Mouse (Mus musculus): ENCODE results near the gene Map1s. TPM values are rescaled to one million over a fixed set of nuclear protein-coding genes. Genes with fewer than 3 reads are reported as not detected.
A peak's percentile ranks its signal among the peaks of the same experiment; 100 is the strongest.

Map1s gene
- total RNA-seq, 2 experiments from 2014 or later, result 80.4 to 95.7 TPM

- no peak for TF ChIP-seq CTCF (IDR thresholded peaks at IDR 0.05)
Observed at GRCm38 (mm10) chr8:70866566-70866965, 39.2 kb upstream of the Map1s start.

GRCm38 (mm10) chr8:70868559-70869198 lies 37.1 kb upstream of the Map1s start:
- no peak for DNase-seq (ENCODE audit: extremely low spot score in 1 of 2, low spot score in 2 of 2)
- peak overlapping the region; percentile 30 for H3K27ac ChIP-seq
- TF ChIP-seq CTCF (IDR thresholded peaks at IDR 0.05), result no peak; the same call in 1 of the 2 replicates
- intact Hi-C loops (cut with DNase I), result loop anchor here (1.0 kb wide), 1 partner anchor 24 kb away; no protein-coding TSS in a partner anchor
- H3K4me3 ChIP-seq, result no peak overlapping the region

More at GRCm38 (mm10) chr8:70866566-70866965, 39.2 kb upstream of the Map1s start:
- DNase-seq (ENCODE audit: extremely low spot score in 1 of 2, low spot score in 2 of 2), result no peak
- H3K4me3 ChIP-seq, result no peak overlapping the region
- intact Hi-C loops (cut with DNase I), result no loop called here
- H3K27ac ChIP-seq, result no peak overlapping the region; the same call in 1 of the 2 replicates

GRCm38 (mm10) chr8:70869199-70869571 lies 36.5 kb upstream of the Map1s start:
- intact Hi-C loops (cut with DNase I), result loop anchor here (1.0 kb wide), 1 partner anchor 25 kb away; no protein-coding TSS in a partner anchor
- peak overlapping the region; percentile 30 for H3K27ac ChIP-seq
- no peak overlapping the region for H3K4me3 ChIP-seq
- DNase-seq (ENCODE audit: extremely low spot score in 1 of 2, low spot score in 2 of 2), result no peak
- TF ChIP-seq CTCF (IDR thresholded peaks at IDR 0.05), result no peak

GRCm38 (mm10) chr8:70869601-70870041 lies 36.1 kb upstream of the Map1s start:
- TF ChIP-seq CTCF (IDR thresholded peaks at IDR 0.05), result peak; percentile 94
- H3K27ac ChIP-seq, result peak overlapping the region; percentile 37
- peak; percentile 78 for DNase-seq (ENCODE audit: extremely low spot score in 1 of 2, low spot score in 2 of 2)
- intact Hi-C loops (cut with DNase I), result loop anchor here (1.0 kb wide), 1 partner anchor 25 kb away; no protein-coding TSS in a partner anchor
- no peak overlapping the region for H3K4me3 ChIP-seq

GRCm38 (mm10) chr8:70871195-70871807 lies 34.4 kb upstream of the Map1s start:
- no peak overlapping the region for H3K27ac ChIP-seq
- DNase-seq (ENCODE audit: extremely low spot score in 1 of 2, low spot score in 2 of 2), result no peak
- intact Hi-C loops (cut with DNase I), result no loop called here
- no peak overlapping the region for H3K4me3 ChIP-seq
- no peak for TF ChIP-seq CTCF (IDR thresholded peaks at IDR 0.05)

GRCm38 (mm10) chr8:70872643-70873363 lies 32.9 kb upstream of the Map1s start:
- H3K4me3 ChIP-seq, result peak overlapping the region; percentile 99
- DNase-seq (ENCODE audit: extremely low spot score in 1 of 2, low spot score in 2 of 2), result no peak
- peak overlapping the region; percentile 96 for H3K27ac ChIP-seq
- intact Hi-C loops (cut with DNase I), result loop anchor here (1.0 kb wide), 1 partner anchor 24 kb away; the partner anchor contains the start of gene Rpl18a
- TF ChIP-seq CTCF (IDR thresholded peaks at IDR 0.05), result no peak

- intact Hi-C loops (cut with DNase I), result loop anchor here (1.0 kb wide), 1 partner anchor 24 kb away; the partner anchor contains the start of gene Rpl18a
- DNase-seq (ENCODE audit: extremely low spot score in 1 of 2, low spot score in 2 of 2), result peak; percentile 94 to 96
- TF ChIP-seq CTCF (IDR thresholded peaks at IDR 0.05), result no peak; the same call in none of the 2 replicates
- Histone ChIP-seq H3K27ac (peak within 1 kb of the TSS; percentile 96), H3K4me3 (peak within 1 kb of the TSS; percentile 99)
Observed at GRCm38 (mm10) chr8:70873364-70873985, 32.3 kb upstream of the Map1s start, which contains the start of gene Ccdc124. TSS of gene Ccdc124 (minus strand) at chr8:70873935.

GRCm38 (mm10) chr8:70874441-70874840 lies 31.3 kb upstream of the Map1s start:
- intact Hi-C loops (cut with DNase I), result no loop called here
- DNase-seq (ENCODE audit: extremely low spot score in 1 of 2, low spot score in 2 of 2), result peak in 1 of 2 experiments; percentile 7
- no peak for TF ChIP-seq CTCF (IDR thresholded peaks at IDR 0.05)
- H3K27ac ChIP-seq, result no peak overlapping the region
- no peak overlapping the region for H3K4me3 ChIP-seq

GRCm38 (mm10) chr8:70876382-70876781 lies 29.4 kb upstream of the Map1s start:
- no peak; the same call in 1 of the 2 replicates for TF ChIP-seq CTCF (IDR thresholded peaks at IDR 0.05)
- intact Hi-C loops (cut with DNase I), result no loop called here
- no peak for DNase-seq (ENCODE audit: extremely low spot score in 1 of 2, low spot score in 2 of 2)
- Histone ChIP-seq H3K4me3 (no peak overlapping the region), H3K27ac (no peak overlapping the region)

- no peak for TF ChIP-seq CTCF (IDR thresholded peaks at IDR 0.05)
- intact Hi-C loops (cut with DNase I), result no loop called here
- no peak overlapping the region for H3K4me3 ChIP-seq
- H3K27ac ChIP-seq, result no peak overlapping the region
- DNase-seq (ENCODE audit: extremely low spot score in 1 of 2, low spot score in 2 of 2), result no peak
Observed at GRCm38 (mm10) chr8:70878178-70878577, 27.6 kb upstream of the Map1s start.

GRCm38 (mm10) chr8:70879500-70879899 lies 26.2 kb upstream of the Map1s start:
- H3K27ac ChIP-seq, result peak overlapping the region; percentile 22; the same call in 1 of the 2 replicates
- no peak for DNase-seq (ENCODE audit: extremely low spot score in 1 of 2, low spot score in 2 of 2)
- no peak overlapping the region for H3K4me3 ChIP-seq
- intact Hi-C loops (cut with DNase I), result no loop called here
- TF ChIP-seq CTCF (IDR thresholded peaks at IDR 0.05), result no peak

Measured in left cerebral cortex, adult 2 months (tissue).